Mouse (Mus musculus): ENCODE measurements around the gene Stk32b. TPM values are rescaled to one million over a fixed set of nuclear protein-coding genes. Genes with fewer than 3 reads are reported as not detected.

Stk32b gene
- total and polyA plus RNA-seq, 2 experiments from 2014 or later, result 0.08 to 0.44 TPM

GRCm38 (mm10) chr5:37551649-37552048 lies 165.3 kb downstream of the Stk32b start:
- Histone ChIP-seq H3K27ac (ENCODE audit: low read depth) (no peak overlapping the region), H3K27me3 (ENCODE audit: control insufficient read depth, insufficient read depth, low read length) (no peaks in the 10 kb centered on the region), H3K4me1 (ENCODE audit: control insufficient read depth, insufficient read depth) (no peaks in the 10 kb centered on the region), H3K9ac (replicated peaks; ENCODE audit: low read depth, low read length) (no peak overlapping the region), H3K4me2 (ENCODE audit: low read depth, low read length) (no peak overlapping the region), H3K4me3 (ENCODE audit: low read depth, low read length) (no peak overlapping the region), H3K36me3 (replicated peaks; ENCODE audit: control insufficient read depth, insufficient read depth, low read length) (no peaks in the 10 kb centered on the region), H3K9me3 (replicated peaks; ENCODE audit: control insufficient read depth, low read length) (no peaks in the 10 kb centered on the region)
- TF ChIP-seq CTCF (IDR thresholded peaks at IDR 0.05; ENCODE audit: low read depth) (no peak), EP300 (IDR thresholded peaks at IDR 0.05; ENCODE audit: low read depth) (no peak)
- no peak for DNase-seq (ENCODE audit: low spot score)
- 66% methylated on average over 5 of the region's 5 CpGs for WGBS
- no peak for ATAC-seq (ENCODE audit: insufficient read depth, low read depth)

GRCm38 (mm10) chr5:37535726-37536293 lies 181.2 kb downstream of the Stk32b start:
- WGBS, result 88% methylated on average over 4 of the region's 4 CpGs
- Histone ChIP-seq H3K4me3 (ENCODE audit: low read depth, low read length) (no peak overlapping the region), H3K27ac (ENCODE audit: low read depth) (no peak overlapping the region), H3K27me3 (ENCODE audit: control insufficient read depth, insufficient read depth, low read length) (no peaks in the 10 kb centered on the region), H3K36me3 (replicated peaks; ENCODE audit: control insufficient read depth, insufficient read depth, low read length) (no peaks in the 10 kb centered on the region), H3K4me1 (ENCODE audit: control insufficient read depth, insufficient read depth) (0 out of 2 replicates have a peak, but pooled peaks cover 12% of the 10 kb centered on the region), H3K4me2 (ENCODE audit: low read depth, low read length) (no peak overlapping the region), H3K9me3 (replicated peaks; ENCODE audit: control insufficient read depth, low read length) (no peaks in the 10 kb centered on the region), H3K9ac (replicated peaks; ENCODE audit: low read depth, low read length) (no peak overlapping the region)
- DNase-seq (ENCODE audit: low spot score) (no peak), ATAC-seq (ENCODE audit: insufficient read depth, low read depth) (no peak)
- TF ChIP-seq CTCF (IDR thresholded peaks at IDR 0.05; ENCODE audit: low read depth), result no peak
- TF ChIP-seq EP300 (IDR thresholded peaks at IDR 0.05; ENCODE audit: low read depth), result no peak

- Histone ChIP-seq H3K9ac (replicated peaks; ENCODE audit: low read depth, low read length) (no peak overlapping the region), H3K27ac (ENCODE audit: low read depth) (no peak overlapping the region), H3K27me3 (ENCODE audit: control insufficient read depth, insufficient read depth, low read length) (no peaks in the 10 kb centered on the region), H3K4me3 (ENCODE audit: low read depth, low read length) (no peak overlapping the region), H3K4me1 (ENCODE audit: control insufficient read depth, insufficient read depth) (0 out of 2 replicates have a peak, but pooled peaks cover 12% of the 10 kb centered on the region), H3K4me2 (ENCODE audit: low read depth, low read length) (no peak overlapping the region), H3K9me3 (replicated peaks; ENCODE audit: control insufficient read depth, low read length) (no peaks in the 10 kb centered on the region), H3K36me3 (replicated peaks; ENCODE audit: control insufficient read depth, insufficient read depth, low read length) (no peaks in the 10 kb centered on the region)
- DNase-seq (ENCODE audit: low spot score) (no peak), ATAC-seq (ENCODE audit: insufficient read depth, low read depth) (no peak)
- TF ChIP-seq CTCF (IDR thresholded peaks at IDR 0.05; ENCODE audit: low read depth) (no peak), EP300 (IDR thresholded peaks at IDR 0.05; ENCODE audit: low read depth) (no peak)
- WGBS, result 77% methylated on average over 5 of the region's 5 CpGs
Measured at GRCm38 (mm10) chr5:37535227-37535626, 181.7 kb downstream of the Stk32b start.

GRCm38 (mm10) chr5:37525363-37525762 lies 191.6 kb downstream of the Stk32b start:
- WGBS, result 72% methylated on average over 5 of the region's 5 CpGs
- Histone ChIP-seq H3K9me3 (replicated peaks; ENCODE audit: control insufficient read depth, low read length) (no peaks in the 10 kb centered on the region), H3K4me1 (ENCODE audit: control insufficient read depth, insufficient read depth) (no peaks in the 10 kb centered on the region), H3K36me3 (replicated peaks; ENCODE audit: control insufficient read depth, insufficient read depth, low read length) (no peaks in the 10 kb centered on the region), H3K9ac (replicated peaks; ENCODE audit: low read depth, low read length) (no peak overlapping the region), H3K27ac (ENCODE audit: low read depth) (no peak overlapping the region), H3K27me3 (ENCODE audit: control insufficient read depth, insufficient read depth, low read length) (no peaks in the 10 kb centered on the region), H3K4me2 (ENCODE audit: low read depth, low read length) (no peak overlapping the region), H3K4me3 (ENCODE audit: low read depth, low read length) (no peak overlapping the region)
- DNase-seq (ENCODE audit: low spot score) (no peak), ATAC-seq (ENCODE audit: insufficient read depth, low read depth) (no peak)
- no peak for TF ChIP-seq EP300 (IDR thresholded peaks at IDR 0.05; ENCODE audit: low read depth)
- no peak for TF ChIP-seq CTCF (IDR thresholded peaks at IDR 0.05; ENCODE audit: low read depth)

- TF ChIP-seq CTCF (IDR thresholded peaks at IDR 0.05; ENCODE audit: low read depth) (no peak), EP300 (IDR thresholded peaks at IDR 0.05; ENCODE audit: low read depth) (no peak)
- Histone ChIP-seq H3K27me3 (ENCODE audit: control insufficient read depth, insufficient read depth, low read length) (no peaks in the 10 kb centered on the region), H3K9me3 (replicated peaks; ENCODE audit: control insufficient read depth, low read length) (no peaks in the 10 kb centered on the region), H3K36me3 (replicated peaks; ENCODE audit: control insufficient read depth, insufficient read depth, low read length) (no peaks in the 10 kb centered on the region), H3K9ac (replicated peaks; ENCODE audit: low read depth, low read length) (no peak overlapping the region), H3K4me2 (ENCODE audit: low read depth, low read length) (no peak overlapping the region), H3K27ac (ENCODE audit: low read depth) (no peak overlapping the region), H3K4me3 (ENCODE audit: low read depth, low read length) (no peak overlapping the region), H3K4me1 (ENCODE audit: control insufficient read depth, insufficient read depth) (no peaks in the 10 kb centered on the region)
- ATAC-seq (ENCODE audit: insufficient read depth, low read depth) (peak; percentile 77), DNase-seq (ENCODE audit: low spot score) (peak; percentile 60)
- 29% methylated on average over 3 of the region's 3 CpGs for WGBS
Measured at GRCm38 (mm10) chr5:37520441-37520840, 196.5 kb downstream of the Stk32b start.

GRCm38 (mm10) chr5:37512479-37512878 lies 204.5 kb downstream of the Stk32b start:
- no peak for ATAC-seq (ENCODE audit: insufficient read depth, low read depth)
- TF ChIP-seq CTCF (IDR thresholded peaks at IDR 0.05; ENCODE audit: low read depth) (no peak), EP300 (IDR thresholded peaks at IDR 0.05; ENCODE audit: low read depth) (no peak)
- Histone ChIP-seq H3K9me3 (replicated peaks; ENCODE audit: control insufficient read depth, low read length) (no peaks in the 10 kb centered on the region), H3K9ac (replicated peaks; ENCODE audit: low read depth, low read length) (no peak overlapping the region), H3K27ac (ENCODE audit: low read depth) (no peak overlapping the region), H3K36me3 (replicated peaks; ENCODE audit: control insufficient read depth, insufficient read depth, low read length) (no peaks in the 10 kb centered on the region), H3K27me3 (ENCODE audit: control insufficient read depth, insufficient read depth, low read length) (no peaks in the 10 kb centered on the region), H3K4me1 (ENCODE audit: control insufficient read depth, insufficient read depth) (0 out of 2 replicates have a peak, but pooled peaks cover 12% of the 10 kb centered on the region), H3K4me2 (ENCODE audit: low read depth, low read length) (no peak overlapping the region), H3K4me3 (ENCODE audit: low read depth, low read length) (no peak overlapping the region)
- WGBS, result 22% methylated on average over 2 of the region's 2 CpGs
- DNase-seq (ENCODE audit: low spot score), result no peak

Measured in heart, postnatal 0 days (tissue).